Mouse (Mus musculus): ENCODE data around the gene Mgat4c.

DNA sequence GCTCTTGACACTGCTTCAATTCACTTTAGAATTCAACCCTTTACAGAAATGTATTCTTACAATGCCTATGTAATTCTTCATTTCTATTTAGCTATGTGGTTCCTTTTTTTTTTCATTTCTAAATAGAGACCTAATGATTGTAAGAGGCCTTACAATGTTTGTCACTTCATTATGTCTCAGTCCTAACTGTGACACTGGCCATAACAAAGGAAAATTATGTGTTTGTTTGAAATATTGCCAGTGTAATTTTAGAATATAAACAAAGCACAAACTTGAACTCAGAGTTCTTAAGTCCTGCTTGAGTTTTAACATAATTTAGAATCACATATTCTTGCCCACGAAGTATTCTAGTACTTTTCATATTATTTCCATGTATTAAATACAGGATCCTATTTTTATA lies 510.4 kb downstream of the Mgat4c start:
- TF ChIP-seq CTCF (IDR thresholded peaks at IDR 0.05; ENCODE audit: low read depth, low read length) (no peak), POLR2A (IDR thresholded peaks at IDR 0.05; ENCODE audit: insufficient read depth, low read length) (no peak)
